10 mouse cellular contexts compared by ENCODE assay signal in genomic region chr11:94998041-94998531, GRCm38 (mm10). TPM values are rescaled to one million over a fixed set of nuclear protein-coding genes. Genes with fewer than 3 reads are reported as not detected.
DNase-seq lines count a peak whose midpoint lies in the region; ATAC-seq lines count a peak whose summit lies in the region.
"Had no signal": no experiment of that assay in that cellular context is flagged by ENCODE, and none has a peak within 500 bp of the region (broad histone marks: within the 10 kb centered on the region; RNA-seq: fewer than 3 reads in every experiment).

No protein-coding gene starts in this region.

- peak; percentile 22 for ATAC-seq in intestine, embryonic 16.5 days
- peak; percentile 11; the same call in 1 of the 2 replicates for ATAC-seq in megakaryocyte-erythroid progenitor cell, adult 5-6 weeks (replicated peaks; ENCODE audit: low FRiP score, low TSS enrichment, poor library complexity, severe bottlenecking)

- H3K4me3 ChIP-seq in intestine, embryonic 16.5 days (ENCODE audit: low read length) = no peak overlapping the region

- DNase-seq in cerebellum, adult 18-20 months = peak; percentile 46 to 58
- no peak for DNase-seq in cerebellum, postnatal 36 days
- peak; percentile 67 to 68 for DNase-seq in spleen, postnatal 10 days (ENCODE audit: low spot score in 2 of 2)
- DNase-seq in spleen, postnatal 14 days (ENCODE audit: low spot score in 2 of 2) = no peak
- peak; percentile 96 for DNase-seq in thymus, postnatal 4 days
- DNase-seq in ovary, postnatal 36 days (ENCODE audit: low spot score) = no peak

- H3K36me3 ChIP-seq in intestine, embryonic 16.5 days (ENCODE audit: control insufficient read depth, insufficient read depth, low read length) = peaks cover 13% of the 10 kb centered on the region; the same call in 1 of the 2 replicates

- WGBS in intestine, embryonic 16.5 days = 75% methylated on average over 16 of the region's 16 CpGs

- H3K27ac ChIP-seq in intestine, embryonic 16.5 days (ENCODE audit: low read length) = peak overlapping the region; percentile 3; the same call in 1 of the 2 replicates

- H3K4me1 ChIP-seq in intestine, embryonic 16.5 days (ENCODE audit: control insufficient read depth, insufficient read depth, low read length) = peaks cover 52% of the 10 kb centered on the region

- peak overlapping the region; percentile 1; the same call in 1 of the 2 replicates for H3K9ac ChIP-seq in intestine, embryonic 16.5 days (ENCODE audit: low read depth, low read length)

- H3K9me3 ChIP-seq in intestine, embryonic 16.5 days (ENCODE audit: control insufficient read depth, low read length) = no peaks in the 10 kb centered on the region

- H3K4me2 ChIP-seq in intestine, embryonic 16.5 days (ENCODE audit: low read depth, low read length) = no peak overlapping the region

- no peaks in the 10 kb centered on the region for H3K27me3 ChIP-seq in intestine, embryonic 16.5 days (replicated peaks; ENCODE audit: control insufficient read depth, insufficient read depth, low read length)

RNA-seq across cellular contexts. Expression of gene Ppp1r9b, which starts 7.3 kb away (rescaled TPM):
- polyA plus RNA-seq in intestine, embryonic 16.5 days (2015; fragmentation: Nextera tagmentation; extraction: Ambion mirVana) = 5.2 and 5.6 TPM in 2 replicates
- total RNA-seq in megakaryocyte-erythroid progenitor cell, adult 5-6 weeks (2014; fragmentation: Nextera tagmentation) = 121 and 137 TPM in 2 replicates
- total RNA-seq in megakaryocyte-erythroid progenitor cell, adult 5-6 weeks (2017) = 174 and 229 TPM in 2 replicates

RNA-seq across cellular contexts. Expression of gene Samd14, which starts 11.6 kb away (rescaled TPM):
- 13.2 and 13.6 TPM in 2 replicates for polyA plus RNA-seq in intestine, embryonic 16.5 days (2015; fragmentation: Nextera tagmentation; extraction: Ambion mirVana)
- 69.9 and 89.1 TPM in 2 replicates for total RNA-seq in megakaryocyte-erythroid progenitor cell, adult 5-6 weeks (2014; fragmentation: Nextera tagmentation)
- total RNA-seq in megakaryocyte-erythroid progenitor cell, adult 5-6 weeks (2017) = 29.0 and 30.8 TPM in 2 replicates

RNA-seq across cellular contexts. Expression of gene Sgca, which starts 22.0 kb away (rescaled TPM):
- polyA plus RNA-seq in intestine, embryonic 16.5 days (2015; fragmentation: Nextera tagmentation; extraction: Ambion mirVana) = 0.26 and 0.36 TPM in 2 replicates
- not detected in 2 replicates for total RNA-seq in megakaryocyte-erythroid progenitor cell, adult 5-6 weeks (2014; fragmentation: Nextera tagmentation)
- total RNA-seq in megakaryocyte-erythroid progenitor cell, adult 5-6 weeks (2017) = not detected in 2 replicates

RNA-seq across cellular contexts. Expression of gene Hils1, which starts 30.7 kb away (rescaled TPM):
- not detected in 2 replicates for polyA plus RNA-seq in intestine, embryonic 16.5 days (2015; fragmentation: Nextera tagmentation; extraction: Ambion mirVana)
- total RNA-seq in megakaryocyte-erythroid progenitor cell, adult 5-6 weeks (2014; fragmentation: Nextera tagmentation) = not detected in 2 replicates
- not detected in 2 replicates for total RNA-seq in megakaryocyte-erythroid progenitor cell, adult 5-6 weeks (2017)
- total RNA-seq: layer of hippocampus, adult 8-10 months had no signal
- polyA plus RNA-seq: C2C12 had no signal

RNA-seq across cellular contexts. Expression of gene Pdk2, which starts 43.1 kb away (rescaled TPM):
- 42.2 and 48.2 TPM in 2 replicates for polyA plus RNA-seq in intestine, embryonic 16.5 days (2015; fragmentation: Nextera tagmentation; extraction: Ambion mirVana)
- total RNA-seq in megakaryocyte-erythroid progenitor cell, adult 5-6 weeks (2014; fragmentation: Nextera tagmentation) = 16.9 and 21.5 TPM in 2 replicates
- total RNA-seq in megakaryocyte-erythroid progenitor cell, adult 5-6 weeks (2017) = 3.2 and 5.2 TPM in 2 replicates

Comparison
In these comparisons a context has a peak if more than half of its experiments do, and no peak if none do; other contexts are left out.
1. DNase-seq: peak in cerebellum, adult 18-20 months (2 of 2), spleen, postnatal 10 days (2 of 2) and thymus, postnatal 4 days (single experiment); none in cerebellum, postnatal 36 days (0 of 2), spleen, postnatal 14 days (0 of 2) and ovary, postnatal 36 days (single experiment).